Mouse (Mus musculus) hindbrain, postnatal 0 days (tissue): Measurements from ENCODE around the gene Ctbs. TPM values are rescaled to one million over a fixed set of nuclear protein-coding genes. Genes with fewer than 3 reads are reported as not detected.

Source experiments
- ATAC-seq: fragments of 200-750 bp; cut with Nextera tagmentation; 2 replicates; pipeline ENCODE4 v1.8.0; 2017; ENCODE audit warnings: mild to moderate bottlenecking, moderate TSS enrichment, moderate library complexity
- DNase-seq: peaks from one replicate; pipeline ENCODE4 v3.0.0-alpha.2; 2015; ENCODE audit warnings: low spot score
- H3K27ac ChIP-seq: fragments of 300-500 bp; sonication (generic); 2 replicates; pipeline ENCODE4 v1.5.1; 2014; ENCODE audit warnings: mild to moderate bottlenecking
- H3K27me3 ChIP-seq: fragments of 300-500 bp; sonication (generic); 2 replicates; pipeline ENCODE4 v1.6.1; 2014; ENCODE audit warnings: low read length, mixed read lengths; ENCODE audit not compliant: insufficient read depth
- H3K36me3 ChIP-seq: fragments of 300-500 bp; sonication (generic); 2 replicates; pipeline ENCODE4 v1.6.1; 2014; ENCODE audit warnings: low read length, mixed read lengths; ENCODE audit not compliant: insufficient read depth
- H3K4me1 ChIP-seq: fragments of 300-500 bp; sonication (generic); 2 replicates; pipeline ENCODE4 v1.6.1; 2014; ENCODE audit warnings: antibody characterized with exemption, low read length, mixed read lengths; ENCODE audit not compliant: insufficient read depth
- H3K4me2 ChIP-seq: fragments of 300-500 bp; sonication (generic); 2 replicates; pipeline ENCODE4 v1.6.1; 2014; ENCODE audit warnings: low read depth, mild to moderate bottlenecking, low read length, moderate library complexity, mixed read lengths
- H3K4me3 ChIP-seq: fragments of 300-500 bp; sonication (generic); 2 replicates; pipeline ENCODE4 v1.5.1; 2014; ENCODE audit warnings: low read length
- H3K9ac ChIP-seq: fragments of 300-500 bp; sonication (generic); replicated peaks from 2 replicates; pipeline ENCODE4 v1.6.1; 2014; ENCODE audit warnings: mild to moderate bottlenecking, low read length, moderate library complexity, mixed read lengths
- H3K9me3 ChIP-seq: fragments of 300-500 bp; sonication (generic); 2 replicates; pipeline ENCODE4 v1.6.1; 2016; ENCODE audit warnings: low read length, mixed read lengths
- CTCF ChIP-seq: IDR thresholded peaks from 2 replicates; pipeline ENCODE4 v1.5.1; 2016; ENCODE audit warnings: antibody characterized with exemption, control low read depth, low read depth
- WGBS: fragments of 180-500 bp; shearing (Covaris S2); extraction: QIAGEN DNeasy Blood & Tissue Kit; methylation state at CpG from one replicate; pipeline ENCODE4 v1.1.7; 2014; 5-methylcytosine and 5-hydroxymethylcytosine counted together
- polyA plus RNA-seq: library from polyadenylated mRNA; unstranded; fragments of >200 nt; fragmentation: Nextera tagmentation; extraction: Ambion mirVana; gene quantifications from 2 replicates; pipeline ENCODE4 v1.2.1, GENCODE M21; 2015
- total RNA-seq: library from RNA; depleted of rRNA; stranded (reverse); fragments of >200 nt; gene quantifications from 2 replicates; pipeline ENCODE4 v1.2.3, GENCODE M21; 2014

Gene Ctbs
- total and polyA plus RNA-seq, 2 experiments from 2014 or later = 5.7 to 11.4 TPM

DNA sequence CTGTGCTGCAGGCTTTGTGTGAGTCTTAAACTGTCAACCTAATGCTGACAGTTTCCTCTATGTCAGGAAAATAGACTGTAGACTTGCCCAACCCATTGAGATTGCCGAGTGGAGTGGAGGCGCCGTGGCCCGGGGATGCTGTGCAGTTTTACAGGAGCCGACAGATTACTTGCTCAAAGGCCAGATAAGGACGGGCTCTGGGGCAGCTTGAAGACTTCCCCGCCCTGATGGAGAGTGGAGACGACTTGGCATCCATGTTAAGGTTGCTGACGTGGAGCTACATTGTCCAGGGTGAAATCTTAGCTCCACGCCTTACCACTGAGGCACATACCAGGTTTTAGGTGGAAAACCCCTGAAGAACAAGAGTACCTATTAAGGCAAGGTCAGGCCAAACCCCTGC is 1.2 kb upstream of the Ctbs start:
- DNase-seq = no peak
- WGBS = 90% methylated on average over 10 of the region's 10 CpGs
- Histone ChIP-seq H3K27me3 (no peaks in the 10 kb centered on the region), H3K4me1 (no peaks in the 10 kb centered on the region), H3K4me2 (no peak overlapping the region), H3K9ac (no peak overlapping the region), H3K36me3 (no peaks in the 10 kb centered on the region), H3K4me3 (no peak overlapping the region), H3K27ac (no peak overlapping the region), H3K9me3 (no peaks in the 10 kb centered on the region)
- TF ChIP-seq CTCF = no peak
- no peak for ATAC-seq

DNA sequence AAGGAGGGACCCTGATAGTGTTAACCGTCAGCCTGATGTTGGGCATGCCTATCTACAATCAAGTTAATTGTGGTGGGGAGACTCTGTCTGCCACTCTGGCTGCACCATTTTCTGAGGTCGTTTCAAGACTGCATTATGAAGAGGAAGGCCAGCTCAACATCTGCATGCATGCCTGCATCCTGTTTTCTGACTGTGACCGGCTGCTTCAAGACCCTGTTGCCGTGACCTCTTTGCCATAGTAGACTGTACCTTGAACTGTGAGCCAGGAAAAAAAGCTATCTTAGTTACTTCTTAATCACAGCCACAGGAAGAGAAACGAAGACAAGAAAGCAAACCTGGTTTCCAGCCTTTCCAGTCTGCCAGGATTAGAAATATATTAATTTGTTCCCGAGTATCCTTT is 626 bp upstream of the Ctbs start:
- H3K9ac ChIP-seq = no peak overlapping the region
- H3K4me3 ChIP-seq = no peak overlapping the region
- ATAC-seq (no peak), DNase-seq (no peak)
- H3K27me3 ChIP-seq = no peaks in the 10 kb centered on the region
- H3K36me3 ChIP-seq = no peaks in the 10 kb centered on the region
- WGBS = 75% methylated on average over 6 of the region's 6 CpGs
- H3K4me1 ChIP-seq = no peaks in the 10 kb centered on the region
- no peak overlapping the region for H3K27ac ChIP-seq
- H3K9me3 ChIP-seq = no peaks in the 10 kb centered on the region
- no peak overlapping the region for H3K4me2 ChIP-seq
- no peak for TF ChIP-seq CTCF

DNA sequence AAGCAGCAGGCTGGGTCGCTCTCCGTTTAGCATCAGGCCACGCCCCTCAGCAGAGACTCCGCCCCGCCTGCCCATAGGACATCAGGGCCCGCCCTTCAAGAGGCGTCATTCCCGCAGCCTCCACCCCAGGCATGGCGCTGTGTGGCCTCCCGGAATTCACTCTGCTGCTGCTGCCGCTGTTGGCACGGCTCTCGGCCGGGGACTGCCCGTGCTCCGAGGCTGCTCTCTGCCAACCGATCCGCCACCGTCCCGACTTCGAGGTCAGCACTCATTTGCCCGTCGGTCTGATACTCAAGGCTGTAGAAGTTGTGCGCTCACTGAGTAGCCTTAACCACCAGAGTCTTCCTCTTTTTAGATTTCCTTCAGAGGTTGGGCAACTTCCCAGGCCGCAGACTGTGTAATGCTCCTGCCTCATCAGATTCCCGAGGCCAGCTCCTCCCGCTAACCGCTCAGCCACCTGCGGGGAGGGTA is 811 bp downstream of the Ctbs start:
- Histone ChIP-seq H3K9me3 (no peaks in the 10 kb centered on the region), H3K4me3 (peak overlapping the region; percentile 50), H3K27me3 (no peaks in the 10 kb centered on the region), H3K4me2 (peak overlapping the region; percentile 76), H3K9ac (peak overlapping the region; percentile 51), H3K36me3 (no peaks in the 10 kb centered on the region), H3K4me1 (no peaks in the 10 kb centered on the region), H3K27ac (peak overlapping the region; percentile 67)
- DNase-seq (peak; percentile 95), ATAC-seq (peak; percentile 100)
- TF ChIP-seq CTCF = peak; percentile 65
- under 1% methylated on average over 29 of the region's 29 CpGs for WGBS

DNA sequence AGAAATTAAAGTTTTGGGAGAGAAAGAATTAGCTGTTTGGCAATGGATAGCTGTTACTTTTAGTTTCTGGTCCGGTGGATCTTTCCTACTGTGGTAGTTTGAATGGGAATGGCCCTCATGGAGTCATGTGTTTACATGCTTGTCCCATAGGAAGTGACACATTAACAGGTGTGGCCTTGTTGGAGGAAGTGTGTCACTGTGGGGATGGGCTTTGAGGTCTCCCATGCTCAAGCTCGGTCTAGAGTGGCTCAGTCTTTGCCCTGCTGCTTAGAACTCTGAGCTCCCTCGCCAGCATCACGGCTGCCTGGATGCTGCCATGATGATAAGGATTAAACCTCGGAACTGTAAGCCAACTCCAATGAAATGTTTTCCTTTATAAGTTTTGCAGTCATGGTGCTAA is 1.8 kb downstream of the Ctbs start:
- Histone ChIP-seq H3K27me3 (no peaks in the 10 kb centered on the region), H3K4me2 (peak overlapping the region; percentile 76), H3K4me1 (no peaks in the 10 kb centered on the region), H3K9ac (no peak overlapping the region), H3K27ac (no peak overlapping the region), H3K36me3 (peaks cover 1% of the 10 kb centered on the region; the same call in 1 of the 2 replicates), H3K4me3 (no peak overlapping the region), H3K9me3 (no peaks in the 10 kb centered on the region)
- WGBS = 75% methylated on average over 5 of the region's 5 CpGs
- ATAC-seq (no peak), DNase-seq (no peak)
- TF ChIP-seq CTCF = no peak

GRCm38 (mm10) chr3:146462939-146463338 is 13.3 kb downstream of the Ctbs start:
- no peak for DNase-seq
- WGBS = 61% methylated on average over 2 of the region's 2 CpGs
- H3K27me3 ChIP-seq = no peaks in the 10 kb centered on the region
- no peak for ATAC-seq
- H3K4me1 ChIP-seq = no peaks in the 10 kb centered on the region
- no peaks in the 10 kb centered on the region for H3K9me3 ChIP-seq
- H3K9ac ChIP-seq = no peak overlapping the region
- peak; percentile 13; the same call in 1 of the 2 replicates for TF ChIP-seq CTCF
- H3K4me3 ChIP-seq = no peak overlapping the region
- no peak overlapping the region for H3K27ac ChIP-seq
- H3K36me3 ChIP-seq = no peaks in the 10 kb centered on the region
- no peak overlapping the region for H3K4me2 ChIP-seq

GRCm38 (mm10) chr3:146469226-146469625 is 19.6 kb downstream of the Ctbs start:
- WGBS = 83% methylated on average over 2 of the region's 2 CpGs

GRCm38 (mm10) chr3:146472657-146473056 is 23.1 kb downstream of the Ctbs start:
- Histone ChIP-seq H3K36me3 (no peaks in the 10 kb centered on the region), H3K4me3 (no peak overlapping the region), H3K27me3 (no peaks in the 10 kb centered on the region), H3K27ac (no peak overlapping the region), H3K4me1 (no peaks in the 10 kb centered on the region), H3K4me2 (no peak overlapping the region), H3K9me3 (no peaks in the 10 kb centered on the region), H3K9ac (no peak overlapping the region)
- WGBS = 75% methylated on average over 4 of the region's 4 CpGs
- ATAC-seq (no peak), DNase-seq (no peak)
- no peak for TF ChIP-seq CTCF

More at GRCm38 (mm10) chr3:146469226-146469625, 19.6 kb downstream of the Ctbs start:
- no peak for TF ChIP-seq CTCF
- Histone ChIP-seq H3K36me3 (no peaks in the 10 kb centered on the region), H3K4me2 (no peak overlapping the region), H3K27me3 (no peaks in the 10 kb centered on the region), H3K27ac (no peak overlapping the region), H3K4me1 (no peaks in the 10 kb centered on the region), H3K9me3 (no peaks in the 10 kb centered on the region), H3K9ac (no peak overlapping the region), H3K4me3 (no peak overlapping the region)
- no peak for ATAC-seq
- no peak for DNase-seq
